Mouse (Mus musculus) liver, adult 2 months (tissue): ENCODE data around the gene AA986860.

ENCODE experiments used
- CTCF ChIP-seq: fragments of 200-500 bp; IDR thresholded peaks from 2 replicates; pipeline ENCODE4 v1.5.1; 2011; ENCODE audit warnings: low read depth, low read length, control low read depth
- POLR2A ChIP-seq: fragments of 200-500 bp; IDR thresholded peaks from 2 replicates; pipeline ENCODE4 v1.6.1; 2011; ENCODE audit warnings: low read length, control low read depth; ENCODE audit not compliant: insufficient read depth; ENCODE audit errors: extremely low read depth

DNA sequence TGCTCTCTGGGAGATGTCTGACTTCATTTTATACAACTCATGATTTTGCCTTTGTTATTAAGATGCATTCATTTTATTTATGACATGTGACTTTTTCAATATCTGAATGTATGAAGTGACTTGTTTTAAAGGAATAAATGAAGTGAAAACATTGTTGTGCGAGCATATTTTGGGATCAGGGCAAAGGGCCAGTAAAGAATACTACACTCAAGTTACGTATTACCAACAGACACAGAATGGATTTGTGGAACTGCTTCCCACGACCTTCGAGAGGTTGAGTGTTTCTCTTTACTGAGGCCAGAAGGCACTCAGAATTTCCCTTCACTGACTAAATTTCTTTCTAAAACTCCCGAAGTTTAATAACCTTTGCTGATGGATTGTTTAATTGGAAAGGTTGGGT lies 7.6 kb upstream of the AA986860 start:
- no peak for TF ChIP-seq CTCF
- no peak for TF ChIP-seq POLR2A
